Mouse (Mus musculus): ENCODE data around the gene Abca1. TPM values are rescaled to one million over a fixed set of nuclear protein-coding genes. Genes with fewer than 3 reads are reported as not detected.
A peak's percentile ranks its signal among the peaks of the same experiment; 100 is the strongest.

The Abca1 gene
- polyA plus RNA-seq, 1 experiment from 2014 or later = 7.2 TPM

DNA sequence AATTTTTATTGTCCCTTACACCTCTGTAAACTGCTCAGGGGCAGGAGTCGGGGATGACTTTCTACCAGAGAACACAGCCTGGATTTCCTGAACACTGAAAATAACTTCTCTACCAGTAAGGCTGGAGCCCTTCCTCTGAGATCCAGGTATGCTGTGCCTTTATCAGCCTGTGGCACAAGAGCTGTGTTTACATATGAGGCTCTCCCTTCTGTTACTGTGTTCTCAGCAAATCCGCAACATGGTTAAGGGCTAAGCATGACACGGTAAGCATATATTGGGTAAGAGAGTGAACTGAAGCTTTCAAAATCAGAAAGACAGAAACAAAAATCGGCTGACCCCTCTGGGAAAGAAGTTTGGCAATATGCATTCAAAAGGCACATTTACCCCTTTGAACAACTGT, 25.7 kb downstream of the Abca1 start:
- no peak for ATAC-seq (ENCODE audit: insufficient number of reproducible peaks, insufficient read depth, low FRiP score, low TSS enrichment, low read depth)
- no peaks in the 10 kb centered on the region for H3K27me3 ChIP-seq
- no peak overlapping the region for H3K4me3 ChIP-seq
- WGBS = 85% methylated on average over 4 of the region's 4 CpGs
- H3K36me3 ChIP-seq = peaks cover 34% of the 10 kb centered on the region
- H3K4me1 ChIP-seq = no peaks in the 10 kb centered on the region
- H3K27ac ChIP-seq = no peak overlapping the region
- H3K9me3 ChIP-seq = no peaks in the 10 kb centered on the region; the same call in 1 of the 2 replicates
- H3K4me2 ChIP-seq = no peak overlapping the region
- H3K9ac ChIP-seq = no peak overlapping the region

DNA sequence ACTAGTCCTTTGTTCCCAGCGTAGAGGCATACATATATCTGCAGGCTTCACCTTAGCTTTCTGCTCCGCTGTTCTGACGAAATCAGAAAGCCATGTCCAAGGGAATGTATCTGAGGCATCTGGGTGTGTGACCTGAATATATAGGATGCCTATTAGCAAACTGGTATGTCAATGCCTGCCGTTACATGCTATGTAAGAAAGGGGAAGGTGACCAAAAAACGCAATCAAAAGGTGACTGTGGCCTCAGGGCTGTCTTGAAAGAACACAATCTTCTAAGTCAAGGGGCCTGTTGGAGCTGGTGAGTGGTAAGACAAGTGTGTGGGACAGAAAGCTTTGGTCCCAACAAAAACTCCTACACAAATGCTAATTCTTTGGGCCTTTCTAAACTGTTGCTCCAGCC, 28.2 kb downstream of the Abca1 start:
- no peak for ATAC-seq (ENCODE audit: insufficient number of reproducible peaks, insufficient read depth, low FRiP score, low TSS enrichment, low read depth)
- WGBS = 90% methylated on average over 5 of the region's 5 CpGs
- no peaks in the 10 kb centered on the region; the same call in 1 of the 2 replicates for H3K9me3 ChIP-seq

DNA sequence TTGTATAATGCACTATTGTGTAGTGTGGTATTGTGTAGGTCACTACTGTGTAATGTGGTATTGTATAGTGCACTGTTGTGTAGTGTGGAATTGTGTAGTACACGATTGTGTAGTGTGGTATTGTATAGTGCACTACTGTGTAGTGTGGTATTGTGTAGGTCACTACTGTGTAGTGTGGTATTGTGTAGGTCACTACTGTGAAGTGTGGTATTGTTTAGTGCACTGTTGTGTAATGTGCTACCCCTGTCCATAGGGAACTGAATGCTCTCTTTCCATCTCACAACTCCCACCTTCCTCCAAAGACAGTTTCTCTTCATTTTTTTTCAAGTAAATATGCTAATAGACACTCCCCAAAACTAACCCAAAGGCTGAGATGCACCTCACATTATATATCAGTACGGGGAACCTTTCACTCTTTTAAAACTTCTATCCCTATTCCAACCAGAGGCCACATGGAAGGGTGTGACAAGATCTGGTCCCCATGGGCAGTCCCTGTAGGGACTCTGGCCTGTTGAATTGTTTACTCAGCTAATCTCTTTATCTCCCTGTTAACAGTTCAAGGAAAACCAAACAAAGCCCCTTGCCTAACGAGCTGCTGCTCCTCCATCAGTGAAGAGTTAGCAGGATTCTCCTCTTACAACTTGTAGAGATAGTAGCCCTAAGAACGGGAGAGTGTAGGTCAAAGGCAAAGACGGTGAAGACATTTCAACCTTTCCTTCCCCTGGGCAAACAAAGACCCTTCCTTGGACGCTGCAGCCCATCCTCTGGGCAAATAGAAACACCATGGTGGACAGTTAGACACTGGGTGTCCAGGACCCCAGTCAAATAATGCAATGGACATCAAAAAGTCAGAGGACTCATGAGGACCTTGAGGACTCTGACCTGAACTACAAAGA, 28.8 kb downstream of the Abca1 start:
- Histone ChIP-seq H3K4me2 (no peak overlapping the region), H3K4me3 (no peak overlapping the region), H3K27ac (no peak overlapping the region), H3K9me3 (no peaks in the 10 kb centered on the region; the same call in 1 of the 2 replicates), H3K36me3 (peaks cover 61% of the 10 kb centered on the region), H3K4me1 (no peaks in the 10 kb centered on the region), H3K27me3 (no peaks in the 10 kb centered on the region), H3K9ac (no peak overlapping the region)
- WGBS = 63% methylated on average over 6 of the region's 6 CpGs
- ATAC-seq (ENCODE audit: insufficient number of reproducible peaks, insufficient read depth, low FRiP score, low TSS enrichment, low read depth) = no peak

More for the DNA sequence above, 28.2 kb downstream of the Abca1 start:
- Histone ChIP-seq H3K27ac (no peak overlapping the region), H3K36me3 (peaks cover 57% of the 10 kb centered on the region), H3K27me3 (no peaks in the 10 kb centered on the region), H3K9ac (no peak overlapping the region), H3K4me1 (no peaks in the 10 kb centered on the region), H3K4me2 (no peak overlapping the region), H3K4me3 (no peak overlapping the region)

DNA sequence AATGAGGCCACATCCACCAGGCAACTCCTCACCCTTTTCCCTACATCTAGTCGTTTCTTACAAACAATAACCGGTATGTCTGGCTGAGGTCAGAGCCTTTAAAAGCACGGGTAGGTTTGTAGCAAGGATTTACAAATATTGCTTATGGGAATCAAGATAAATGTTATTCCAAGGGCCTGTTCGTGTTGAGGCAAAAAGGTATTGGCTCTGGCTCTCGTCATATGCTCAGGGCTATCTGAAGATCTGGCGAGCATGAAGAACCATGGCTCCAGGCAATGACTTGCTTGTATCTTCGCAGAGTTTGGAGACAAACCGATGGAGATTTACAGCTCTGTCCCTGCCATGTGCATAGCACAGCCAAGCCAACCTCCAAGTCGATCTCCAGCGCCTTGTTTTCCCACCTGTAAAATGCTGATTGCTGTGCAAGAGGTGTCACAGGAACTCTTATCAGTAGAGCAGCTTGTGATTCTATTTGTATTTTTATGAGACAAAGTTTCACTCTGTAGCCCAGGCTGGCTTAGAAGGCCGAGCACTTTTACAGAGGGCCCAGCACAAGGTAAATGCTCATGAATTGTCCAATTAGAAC, 29.9 kb downstream of the Abca1 start:
- Histone ChIP-seq H3K9me3 (no peaks in the 10 kb centered on the region; the same call in 1 of the 2 replicates), H3K36me3 (peaks cover 61% of the 10 kb centered on the region), H3K27me3 (no peaks in the 10 kb centered on the region), H3K4me2 (no peak overlapping the region), H3K4me1 (no peaks in the 10 kb centered on the region), H3K27ac (no peak overlapping the region), H3K4me3 (no peak overlapping the region), H3K9ac (no peak overlapping the region)
- 87% methylated on average over 11 of the region's 11 CpGs for WGBS
- ATAC-seq (ENCODE audit: insufficient number of reproducible peaks, insufficient read depth, low FRiP score, low TSS enrichment, low read depth) = no peak

DNA sequence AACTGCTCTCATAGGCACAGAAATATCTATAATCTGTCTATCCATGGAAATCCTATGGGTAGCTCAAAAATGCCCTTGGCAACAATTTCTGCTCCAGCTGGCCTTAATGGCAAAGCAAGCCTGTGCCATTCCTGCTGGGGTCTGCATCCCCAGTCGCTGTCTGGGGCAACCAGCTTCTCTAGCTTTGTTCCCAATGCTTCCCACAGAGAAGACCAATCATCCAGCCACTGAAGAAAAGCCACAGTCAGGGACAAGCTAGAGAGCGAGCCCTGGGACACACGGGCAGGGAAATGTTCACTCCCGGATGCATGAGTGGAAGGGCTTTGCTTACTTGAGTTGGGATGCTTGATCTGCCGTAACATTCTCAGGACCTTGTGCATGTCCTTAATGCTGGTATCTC, 32.4 kb downstream of the Abca1 start:
- H3K27ac ChIP-seq = no peak overlapping the region
- 91% methylated on average over 5 of the region's 5 CpGs for WGBS
- no peak overlapping the region for H3K4me2 ChIP-seq
- H3K9ac ChIP-seq = no peak overlapping the region
- H3K4me1 ChIP-seq = peaks cover 4% of the 10 kb centered on the region
- H3K36me3 ChIP-seq = peaks cover 69% of the 10 kb centered on the region
- no peak for ATAC-seq (ENCODE audit: insufficient number of reproducible peaks, insufficient read depth, low FRiP score, low TSS enrichment, low read depth)
- no peak overlapping the region for H3K4me3 ChIP-seq
- no peaks in the 10 kb centered on the region; the same call in 1 of the 2 replicates for H3K9me3 ChIP-seq
- no peaks in the 10 kb centered on the region for H3K27me3 ChIP-seq

DNA sequence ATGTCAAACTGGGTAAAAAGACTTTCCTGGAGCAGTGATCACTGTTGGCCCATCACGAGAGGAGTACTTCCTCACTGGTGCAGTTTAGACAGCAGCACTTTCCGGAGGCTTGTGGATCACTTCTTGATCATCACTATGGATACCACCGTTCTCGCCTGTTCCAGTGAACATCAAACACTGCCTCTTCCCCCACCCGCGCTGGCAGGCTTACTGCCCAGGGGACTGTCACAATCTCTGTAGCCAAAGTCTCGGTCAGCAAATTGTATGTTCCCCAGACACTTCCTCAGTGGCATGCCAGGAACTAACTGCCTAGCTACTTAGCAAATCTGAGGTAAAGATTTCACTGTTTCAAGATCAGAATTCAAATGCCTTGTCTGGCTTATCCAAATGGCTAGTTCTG, 32.9 kb downstream of the Abca1 start:
- Histone ChIP-seq H3K9me3 (no peaks in the 10 kb centered on the region; the same call in 1 of the 2 replicates), H3K4me1 (peaks cover 9% of the 10 kb centered on the region), H3K9ac (no peak overlapping the region), H3K27ac (no peak overlapping the region), H3K36me3 (peaks cover 64% of the 10 kb centered on the region), H3K27me3 (no peaks in the 10 kb centered on the region), H3K4me2 (no peak overlapping the region), H3K4me3 (no peak overlapping the region)
- ATAC-seq (ENCODE audit: insufficient number of reproducible peaks, insufficient read depth, low FRiP score, low TSS enrichment, low read depth) = no peak
- 93% methylated on average over 7 of the region's 7 CpGs for WGBS

DNA sequence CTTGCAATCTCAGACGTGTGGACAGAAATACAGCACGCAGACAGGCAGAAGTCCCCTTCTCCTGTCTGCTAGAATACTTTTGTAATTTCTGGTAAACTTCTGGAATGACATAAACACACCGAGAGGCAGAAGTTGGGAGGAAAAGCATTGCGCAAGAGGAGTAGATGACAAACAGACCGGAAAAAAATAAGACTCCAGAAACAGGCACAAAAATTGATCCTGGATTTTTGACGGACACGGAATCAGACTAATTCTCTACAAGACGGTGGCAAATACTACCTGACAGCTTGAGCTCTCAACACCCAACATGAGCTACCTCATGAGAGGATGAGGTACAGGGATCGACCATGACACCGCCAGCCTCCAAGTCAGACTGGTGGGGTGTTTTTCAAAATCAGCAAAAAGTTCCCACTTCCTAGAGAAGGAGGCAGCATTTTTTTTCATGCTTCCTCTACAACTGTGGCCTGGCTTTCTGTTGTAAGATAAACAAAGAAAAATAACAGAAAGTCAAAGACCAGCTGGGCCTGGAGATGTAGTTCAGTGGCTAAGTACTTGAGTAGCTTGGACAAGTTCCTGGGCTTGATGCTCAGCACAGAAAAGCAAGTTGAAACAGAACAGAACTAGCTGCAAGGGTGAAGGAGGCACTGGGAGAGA, 34.7 kb downstream of the Abca1 start:
- no peak for ATAC-seq (ENCODE audit: insufficient number of reproducible peaks, insufficient read depth, low FRiP score, low TSS enrichment, low read depth)
- peaks cover 15% of the 10 kb centered on the region for H3K4me1 ChIP-seq
- no peak overlapping the region for H3K4me3 ChIP-seq
- H3K36me3 ChIP-seq = peaks cover 48% of the 10 kb centered on the region
- H3K27ac ChIP-seq = no peak overlapping the region
- H3K27me3 ChIP-seq = no peaks in the 10 kb centered on the region
- H3K9ac ChIP-seq = no peak overlapping the region
- no peak overlapping the region for H3K4me2 ChIP-seq
- H3K9me3 ChIP-seq = no peaks in the 10 kb centered on the region; the same call in 1 of the 2 replicates
- WGBS = 86% methylated on average over 10 of the region's 10 CpGs

DNA sequence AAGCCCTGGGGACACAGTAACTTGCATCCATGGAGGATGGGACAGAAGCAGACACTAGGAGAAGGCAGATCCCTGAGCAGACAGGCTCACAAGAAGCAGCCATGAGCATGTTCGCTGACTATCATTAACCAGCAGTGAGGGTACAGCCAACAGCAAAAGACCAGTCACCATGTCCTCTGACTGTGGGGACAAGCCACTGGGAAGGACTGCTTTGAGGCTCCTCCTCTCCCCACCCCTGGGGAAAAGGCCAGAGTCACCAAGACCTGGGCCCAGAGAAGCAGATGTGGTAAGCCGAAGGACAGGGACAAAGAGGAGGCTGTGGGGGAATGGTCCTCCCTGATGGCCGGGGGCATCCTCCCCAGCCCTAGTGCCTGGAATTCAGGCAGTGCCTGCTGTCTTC, 37.4 kb downstream of the Abca1 start:
- ATAC-seq (ENCODE audit: insufficient number of reproducible peaks, insufficient read depth, low FRiP score, low TSS enrichment, low read depth) = no peak
- no peak overlapping the region for H3K4me2 ChIP-seq
- no peaks in the 10 kb centered on the region for H3K27me3 ChIP-seq
- 74% methylated on average over 3 of the region's 3 CpGs for WGBS
- H3K4me1 ChIP-seq = peaks cover 18% of the 10 kb centered on the region
- H3K36me3 ChIP-seq = peaks cover 24% of the 10 kb centered on the region
- H3K9me3 ChIP-seq = no peaks in the 10 kb centered on the region
- H3K4me3 ChIP-seq = no peak overlapping the region
- H3K27ac ChIP-seq = 0 out of 2 replicates have a peak overlapping the region, but pooled peaks have one; percentile 48
- no peak overlapping the region for H3K9ac ChIP-seq

DNA sequence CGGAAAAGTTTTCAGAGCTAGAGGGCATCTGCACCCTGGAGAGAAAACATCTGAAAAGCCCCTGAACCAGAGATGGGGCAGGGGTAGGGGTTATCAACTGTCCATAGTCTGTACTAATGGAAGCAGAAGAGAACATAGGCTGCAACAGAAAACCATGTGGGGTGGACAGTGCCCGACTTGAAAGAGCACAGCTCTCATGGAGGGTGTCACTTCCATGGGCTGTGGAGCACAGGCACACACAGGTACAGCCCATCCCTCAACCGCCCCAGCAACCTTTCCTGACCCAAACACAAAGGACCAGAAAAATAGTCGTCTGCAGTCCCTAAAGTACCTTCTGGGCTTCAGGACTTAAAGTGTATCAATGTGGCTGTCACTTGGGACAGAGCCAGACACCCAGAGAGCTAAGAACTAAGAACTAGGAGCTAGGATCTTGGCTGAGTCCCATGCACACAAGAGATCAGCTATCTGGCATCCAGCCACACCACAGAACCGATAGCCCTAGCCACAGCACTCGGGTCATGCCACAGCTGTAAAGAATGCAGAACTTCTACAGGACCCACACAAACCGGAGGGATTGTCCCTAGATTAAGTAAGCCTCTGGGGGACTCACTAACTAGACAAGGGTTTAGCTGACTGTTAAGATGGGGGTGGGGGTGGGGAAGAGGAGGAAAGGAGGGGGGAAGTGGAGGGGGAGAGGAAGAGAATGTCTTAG, 38.0 kb downstream of the Abca1 start:
- Histone ChIP-seq H3K27ac (no peak overlapping the region), H3K4me2 (no peak overlapping the region), H3K9me3 (no peaks in the 10 kb centered on the region), H3K9ac (no peak overlapping the region), H3K27me3 (no peaks in the 10 kb centered on the region), H3K4me1 (peaks cover 23% of the 10 kb centered on the region), H3K4me3 (no peak overlapping the region), H3K36me3 (peaks cover 18% of the 10 kb centered on the region)
- 46% methylated on average over 7 of the region's 7 CpGs for WGBS
- ATAC-seq (ENCODE audit: insufficient number of reproducible peaks, insufficient read depth, low FRiP score, low TSS enrichment, low read depth) = peak; percentile 40; the same call in 1 of the 2 replicates

DNA sequence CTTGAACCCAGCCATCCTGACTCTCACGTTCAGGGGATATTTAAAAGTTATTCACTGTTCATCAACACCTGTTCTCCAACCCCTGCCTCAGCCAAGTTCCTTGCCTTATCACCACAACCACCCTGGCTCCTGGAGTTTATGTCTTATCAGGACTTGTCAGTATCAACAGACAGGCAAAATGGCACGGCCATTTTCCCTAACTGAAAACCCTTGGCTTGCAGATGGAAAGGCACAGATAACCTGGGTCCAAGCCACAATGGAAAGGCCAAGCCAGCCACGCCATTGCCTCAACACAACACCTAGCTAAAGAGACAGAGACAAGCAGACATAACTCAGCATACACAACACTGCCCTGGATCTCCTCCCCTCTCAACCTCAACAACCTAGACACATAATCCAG, 38.6 kb downstream of the Abca1 start:
- no peak for ATAC-seq (ENCODE audit: insufficient number of reproducible peaks, insufficient read depth, low FRiP score, low TSS enrichment, low read depth)
- Histone ChIP-seq H3K27ac (no peak overlapping the region), H3K4me1 (peaks cover 29% of the 10 kb centered on the region), H3K9ac (no peak overlapping the region), H3K9me3 (no peaks in the 10 kb centered on the region), H3K36me3 (peaks cover 12% of the 10 kb centered on the region), H3K4me2 (no peak overlapping the region), H3K4me3 (no peak overlapping the region), H3K27me3 (no peaks in the 10 kb centered on the region)
- WGBS = 83% methylated on average over 3 of the region's 3 CpGs

DNA sequence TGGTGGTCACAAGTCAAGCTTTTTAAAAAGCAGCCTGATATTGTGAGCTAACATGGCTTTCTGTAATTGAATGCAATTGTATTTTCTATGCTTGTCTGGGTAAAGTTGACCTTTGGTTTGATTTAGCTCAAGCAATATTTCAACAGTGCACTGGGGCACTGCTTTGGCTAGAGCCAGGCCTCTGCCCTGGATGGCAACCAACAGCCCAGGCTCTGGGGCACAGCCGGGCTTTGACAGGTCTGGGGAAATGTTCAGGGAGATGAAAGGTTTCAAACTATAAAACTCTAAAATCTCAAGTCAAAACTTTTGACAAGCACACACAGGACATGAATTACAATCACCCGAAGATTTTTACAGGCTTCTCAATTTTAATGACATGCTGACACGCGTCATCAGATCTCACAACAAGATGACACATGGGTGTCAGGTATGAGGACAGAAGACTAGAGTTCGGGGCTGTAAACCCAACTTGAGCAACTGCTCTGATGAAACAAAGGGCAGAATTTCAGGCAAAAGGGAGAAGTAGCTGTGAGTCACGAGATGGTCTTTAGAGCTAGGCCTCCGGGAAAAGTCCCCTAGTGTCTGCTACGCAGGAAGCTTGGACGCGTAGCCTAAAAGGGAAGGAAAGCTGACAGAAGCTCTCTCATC, 39.5 kb downstream of the Abca1 start:
- WGBS = 80% methylated on average over 10 of the region's 10 CpGs
- no peak for ATAC-seq (ENCODE audit: insufficient number of reproducible peaks, insufficient read depth, low FRiP score, low TSS enrichment, low read depth)

More for the DNA sequence above, 39.5 kb downstream of the Abca1 start:
- Histone ChIP-seq H3K4me2 (no peak overlapping the region), H3K4me3 (no peak overlapping the region), H3K9me3 (no peaks in the 10 kb centered on the region), H3K27ac (no peak overlapping the region), H3K9ac (no peak overlapping the region), H3K4me1 (peaks cover 37% of the 10 kb centered on the region), H3K36me3 (peaks cover 12% of the 10 kb centered on the region; the same call in 1 of the 2 replicates), H3K27me3 (no peaks in the 10 kb centered on the region)
